Mouse (Mus musculus) layer of hippocampus, postnatal 36 days (tissue): ENCODE data around the gene H2afz. TPM values are rescaled to one million over a fixed set of nuclear protein-coding genes. Genes with fewer than 3 reads are reported as not detected.
A peak's percentile ranks its signal among the peaks of the same experiment; 100 is the strongest.
"Not testable (repeated sequence)": the region's sequence is repeated elsewhere in the genome, so short reads cannot be mapped to it uniquely, and the experiment has no call there.

Experiments
- DNase-seq, 2 experiments: peaks; one replicate each; pipeline ENCODE4 v3.0.0; 2022
- total RNA-seq, 2 experiments: library from RNA; stranded (reverse); gene quantifications; 2 replicates each; pipeline ENCODE4 v1.2.3; 2021

Gene H2afz
- total RNA-seq, 2 experiments from 2014 or later: 135 to 151 TPM

- DNase-seq: no peak
These were observed 760 bp upstream of the H2afz start for GRCm38 (mm10) chr3:137863330-137864123.

- peak; percentile 80 to 81 for DNase-seq
These were observed 998 bp downstream of the H2afz start for GRCm38 (mm10) chr3:137864988-137865982.

GRCm38 (mm10) chr3:137867133-137867436, 2.8 kb downstream of the H2afz start:
- no peak for DNase-seq

- DNase-seq: peak; percentile 54 to 58
These were observed 3.3 kb downstream of the H2afz start, which contains the start of gene Dnajb14 for GRCm38 (mm10) chr3:137867437-137868093. Gene Dnajb14, plus strand, starts transcription at chr3:137867675.

GRCm38 (mm10) chr3:137868094-137868913, 4.0 kb downstream of the H2afz start:
- DNase-seq: no peak

GRCm38 (mm10) chr3:137869395-137869794, 5.1 kb downstream of the H2afz start:
- no peak for DNase-seq

GRCm38 (mm10) chr3:137879313-137879712, 15.0 kb downstream of the H2afz start:
- DNase-seq: no peak

GRCm38 (mm10) chr3:137880109-137880748, 15.9 kb downstream of the H2afz start:
- DNase-seq: no peak

GRCm38 (mm10) chr3:137881093-137881492, 16.8 kb downstream of the H2afz start:
- no peak for DNase-seq

- DNase-seq: no peak
These were observed 23.7 kb downstream of the H2afz start for GRCm38 (mm10) chr3:137887961-137888360.

- DNase-seq: no peak
These were observed 26.8 kb downstream of the H2afz start for GRCm38 (mm10) chr3:137891089-137891488.

GRCm38 (mm10) chr3:137892118-137892517, 27.8 kb downstream of the H2afz start:
- DNase-seq: no peak

GRCm38 (mm10) chr3:137893789-137894188, 29.5 kb downstream of the H2afz start:
- no peak for DNase-seq

GRCm38 (mm10) chr3:137895196-137895595, 30.9 kb downstream of the H2afz start:
- no peak for DNase-seq

- DNase-seq: no peak
These were observed 32.1 kb downstream of the H2afz start for GRCm38 (mm10) chr3:137896386-137896785.

- DNase-seq: no peak
These were observed 32.6 kb downstream of the H2afz start for GRCm38 (mm10) chr3:137896867-137897266.

GRCm38 (mm10) chr3:137897685-137898084, 33.4 kb downstream of the H2afz start:
- no peak for DNase-seq

GRCm38 (mm10) chr3:137900149-137900548, 35.9 kb downstream of the H2afz start:
- peak in 1 of 2 experiments; percentile 20 for DNase-seq

GRCm38 (mm10) chr3:137913093-137913492, 48.8 kb downstream of the H2afz start:
- no peak for DNase-seq

- DNase-seq: not testable (repeated sequence)
These were observed 50.3 kb downstream of the H2afz start for GRCm38 (mm10) chr3:137914567-137914966.
